Mouse (Mus musculus) limb, embryonic 12.5 days (tissue): ENCODE measurements at regions not wholly inside any gene's neighbourhood (a gene's known extent, or its start where the extent isn't known, plus 50 kb on each side); places are given as distances from the start of the nearest gene placed in this dataset.

Experiments
- ATAC-seq: fragments of 200-750 bp; cut with Nextera tagmentation; 2 replicates; pipeline ENCODE4 v1.8.0; 2017; ENCODE audit warnings: low read depth, moderate TSS enrichment; ENCODE audit not compliant: insufficient number of reproducible peaks, insufficient read depth, low FRiP score, low TSS enrichment
- H3K27ac ChIP-seq: fragments of 300-500 bp; sonication (generic); 2 replicates; pipeline ENCODE4 v1.5.1; 2016; ENCODE audit warnings: mild to moderate bottlenecking, moderate library complexity
- H3K27me3 ChIP-seq: fragments of 300-500 bp; sonication (generic); 2 replicates; pipeline ENCODE4 v1.6.1; 2016; ENCODE audit warnings: mild to moderate bottlenecking, moderate library complexity
- H3K36me3 ChIP-seq: fragments of 300-500 bp; sonication (generic); 2 replicates; pipeline ENCODE4 v1.6.1; 2016; ENCODE audit warnings: mild to moderate bottlenecking, moderate library complexity
- H3K4me1 ChIP-seq: fragments of 300-500 bp; sonication (generic); replicated peaks from 2 replicates; pipeline ENCODE4 v1.6.1; 2016
- H3K4me2 ChIP-seq: fragments of 300-500 bp; sonication (generic); 2 replicates; pipeline ENCODE4 v1.6.1; 2016; ENCODE audit warnings: mild to moderate bottlenecking, moderate library complexity
- H3K4me3 ChIP-seq: fragments of 300-500 bp; sonication (generic); replicated peaks from 2 replicates; pipeline ENCODE4 v1.5.1; 2016; ENCODE audit warnings: mild to moderate bottlenecking
- H3K9ac ChIP-seq: fragments of 300-500 bp; sonication (generic); replicated peaks from 2 replicates; pipeline ENCODE4 v1.6.1; 2016; ENCODE audit warnings: mild to moderate bottlenecking, moderate library complexity
- H3K9me3 ChIP-seq: fragments of 300-500 bp; sonication (generic); 2 replicates; pipeline ENCODE4 v1.6.1; 2016; ENCODE audit warnings: mild to moderate bottlenecking, moderate library complexity
- WGBS: fragments of 180-500 bp; shearing (Covaris S2); methylation state at CpG from one replicate; pipeline ENCODE4 v1.1.7; 2016; 5-methylcytosine and 5-hydroxymethylcytosine counted together

- no peaks in the 10 kb centered on the region for H3K4me1 ChIP-seq
- no peak for ATAC-seq
- H3K4me2 ChIP-seq, result no peak overlapping the region
These were observed 657.0 kb downstream of the Slc22a22 start for GRCm38 (mm10) chr15:56820256-56820976.

GRCm38 (mm10) chr15:56818158-56818690 is 659.2 kb downstream of the Slc22a22 start:
- Histone ChIP-seq H3K27ac (no peak overlapping the region), H3K36me3 (no peaks in the 10 kb centered on the region), H3K4me1 (no peaks in the 10 kb centered on the region), H3K9ac (no peak overlapping the region), H3K4me2 (no peak overlapping the region), H3K9me3 (no peaks in the 10 kb centered on the region), H3K27me3 (no peaks in the 10 kb centered on the region), H3K4me3 (no peak overlapping the region)
- 44% methylated on average over 4 of the region's 4 CpGs for WGBS
- ATAC-seq, result no peak

More at GRCm38 (mm10) chr15:56820256-56820976, 657.0 kb downstream of the Slc22a22 start:
- H3K36me3 ChIP-seq, result no peaks in the 10 kb centered on the region
- 81% methylated on average over 4 of the region's 4 CpGs for WGBS
- H3K9ac ChIP-seq, result no peak overlapping the region
- H3K27ac ChIP-seq, result no peak overlapping the region
- no peak overlapping the region for H3K4me3 ChIP-seq
- no peaks in the 10 kb centered on the region for H3K27me3 ChIP-seq
- H3K9me3 ChIP-seq, result no peaks in the 10 kb centered on the region

GRCm38 (mm10) chr15:56817204-56818157 is 659.9 kb downstream of the Slc22a22 start:
- ATAC-seq, result no peak
- Histone ChIP-seq H3K9ac (no peak overlapping the region), H3K36me3 (no peaks in the 10 kb centered on the region), H3K27ac (no peak overlapping the region), H3K4me3 (no peak overlapping the region), H3K4me1 (no peaks in the 10 kb centered on the region), H3K27me3 (no peaks in the 10 kb centered on the region), H3K4me2 (no peak overlapping the region), H3K9me3 (no peaks in the 10 kb centered on the region)
- WGBS, result 60% methylated on average over 5 of the region's 5 CpGs

GRCm38 (mm10) chr15:56813876-56814275 is 663.5 kb downstream of the Slc22a22 start:
- Histone ChIP-seq H3K27ac (no peak overlapping the region), H3K9ac (no peak overlapping the region), H3K4me2 (no peak overlapping the region), H3K36me3 (no peaks in the 10 kb centered on the region), H3K4me3 (no peak overlapping the region), H3K4me1 (no peaks in the 10 kb centered on the region), H3K9me3 (no peaks in the 10 kb centered on the region), H3K27me3 (no peaks in the 10 kb centered on the region)
- no peak for ATAC-seq
- 19% methylated on average over 5 of the region's 5 CpGs for WGBS

- 46% methylated on average over 13 of the region's 13 CpGs for WGBS
- H3K4me2 ChIP-seq, result peak overlapping the region; percentile 34
- H3K4me3 ChIP-seq, result no peak overlapping the region
These were observed 667.3 kb downstream of the Slc22a22 start for GRCm38 (mm10) chr15:56810151-56810550.

GRCm38 (mm10) chr15:56807611-56808010 is 669.8 kb downstream of the Slc22a22 start:
- H3K4me1 ChIP-seq, result no peaks in the 10 kb centered on the region
- H3K4me3 ChIP-seq, result no peak overlapping the region
- H3K9me3 ChIP-seq, result no peaks in the 10 kb centered on the region
- 15% methylated on average over 5 of the region's 5 CpGs for WGBS
- H3K27ac ChIP-seq, result no peak overlapping the region
- no peaks in the 10 kb centered on the region for H3K36me3 ChIP-seq
- no peak for ATAC-seq
- no peak overlapping the region for H3K4me2 ChIP-seq
- H3K27me3 ChIP-seq, result no peaks in the 10 kb centered on the region
- no peak overlapping the region for H3K9ac ChIP-seq

More at GRCm38 (mm10) chr15:56810151-56810550, 667.3 kb downstream of the Slc22a22 start:
- no peaks in the 10 kb centered on the region for H3K9me3 ChIP-seq
- H3K27ac ChIP-seq, result no peak overlapping the region
- H3K27me3 ChIP-seq, result no peaks in the 10 kb centered on the region
- H3K4me1 ChIP-seq, result no peaks in the 10 kb centered on the region
- no peak for ATAC-seq
- H3K36me3 ChIP-seq, result no peaks in the 10 kb centered on the region
- H3K9ac ChIP-seq, result no peak overlapping the region

GRCm38 (mm10) chr15:56801933-56802332 is 675.5 kb downstream of the Slc22a22 start:
- H3K36me3 ChIP-seq, result no peaks in the 10 kb centered on the region
- no peaks in the 10 kb centered on the region for H3K27me3 ChIP-seq
- no peak overlapping the region for H3K4me2 ChIP-seq
- 89% methylated on average over 2 of the region's 2 CpGs for WGBS
- no peak overlapping the region for H3K27ac ChIP-seq
- no peak for ATAC-seq
- H3K9ac ChIP-seq, result no peak overlapping the region
- H3K9me3 ChIP-seq, result no peaks in the 10 kb centered on the region
- H3K4me3 ChIP-seq, result no peak overlapping the region
- H3K4me1 ChIP-seq, result peaks cover 1% of the 10 kb centered on the region; the same call in 1 of the 2 replicates

GRCm38 (mm10) chr15:56775431-56775830 is 702.0 kb downstream of the Slc22a22 start:
- no peak overlapping the region for H3K9ac ChIP-seq
- ATAC-seq, result no peak
- no peaks in the 10 kb centered on the region for H3K36me3 ChIP-seq
- H3K27ac ChIP-seq, result no peak overlapping the region
- no peaks in the 10 kb centered on the region for H3K27me3 ChIP-seq
- H3K4me2 ChIP-seq, result no peak overlapping the region
- no peak overlapping the region for H3K4me3 ChIP-seq
- no peaks in the 10 kb centered on the region for H3K4me1 ChIP-seq
- WGBS, result 61% methylated on average over 5 of the region's 5 CpGs
- H3K9me3 ChIP-seq, result no peaks in the 10 kb centered on the region

GRCm38 (mm10) chr15:56774648-56775393 is 702.6 kb downstream of the Slc22a22 start:
- H3K9me3 ChIP-seq, result no peaks in the 10 kb centered on the region
- no peaks in the 10 kb centered on the region for H3K4me1 ChIP-seq
- H3K9ac ChIP-seq, result no peak overlapping the region
- WGBS, result 21% methylated on average over 9 of the region's 9 CpGs
- H3K36me3 ChIP-seq, result no peaks in the 10 kb centered on the region
- no peak for ATAC-seq
- H3K4me2 ChIP-seq, result no peak overlapping the region
- H3K4me3 ChIP-seq, result no peak overlapping the region
- H3K27ac ChIP-seq, result no peak overlapping the region
- H3K27me3 ChIP-seq, result no peaks in the 10 kb centered on the region

- no peak overlapping the region for H3K9ac ChIP-seq
- no peak overlapping the region for H3K4me2 ChIP-seq
- H3K27me3 ChIP-seq, result no peaks in the 10 kb centered on the region
- H3K36me3 ChIP-seq, result no peaks in the 10 kb centered on the region
- no peak overlapping the region for H3K27ac ChIP-seq
- H3K4me3 ChIP-seq, result no peak overlapping the region
- peaks cover 9% of the 10 kb centered on the region for H3K4me1 ChIP-seq
- no peak for ATAC-seq
- H3K9me3 ChIP-seq, result no peaks in the 10 kb centered on the region
- 34% methylated on average over 6 of the region's 6 CpGs for WGBS
These were observed 711.1 kb downstream of the Slc22a22 start for GRCm38 (mm10) chr15:56766356-56766755.
